Mouse (Mus musculus): ENCODE results near the gene Ptch1. TPM values are rescaled to one million over a fixed set of nuclear protein-coding genes. Genes with fewer than 3 reads are reported as not detected.

Ptch1 gene
- total RNA-seq, 1 experiment, result 21.6 TPM

GRCm38 (mm10) chr13:63595869-63596268 lies 22.5 kb upstream of the Ptch1 start:
- no peaks in the 10 kb centered on the region for H3K4me1 ChIP-seq (ENCODE audit: control insufficient read depth in 2 of 2, insufficient read depth in 2 of 2, low read length in 2 of 2, poor library complexity in 1 of 2)
- no peak for DNase-seq (ENCODE audit: low read depth, low spot score)
- H3K9me3 ChIP-seq (ENCODE audit: control insufficient read depth, insufficient read depth, low read depth, low read length), result no peaks in the 10 kb centered on the region
- TF ChIP-seq ZC3H11A (IDR thresholded peaks at IDR 0.05; ENCODE audit: borderline replicate concordance, low read depth, low read length) (no peak), CHD2 (IDR thresholded peaks at IDR 0.05; ENCODE audit: low read depth, low read length) (no peak), HCFC1 (IDR thresholded peaks at IDR 0.05; ENCODE audit: borderline replicate concordance, insufficient read depth, low read length) (no peak), MAFK (IDR thresholded peaks at IDR 0.05; ENCODE audit: insufficient read depth, low read depth, low read length) (no peak), ZNF384 (IDR thresholded peaks at IDR 0.05; ENCODE audit: low read depth, low read length) (no peak)
- H3K36me3 ChIP-seq (ENCODE audit: control insufficient read depth, insufficient read depth, low read length, poor library complexity, severe bottlenecking), result no peaks in the 10 kb centered on the region
- H3K9ac ChIP-seq (ENCODE audit: insufficient read depth, low read depth, low read length, poor library complexity, severe bottlenecking), result no peak overlapping the region
- H3K4me3 ChIP-seq (ENCODE audit: insufficient read depth in 1 of 2, low read depth in 1 of 2, low read length in 2 of 2, poor library complexity in 1 of 2, severe bottlenecking in 1 of 2), result no peak overlapping the region
- no peak overlapping the region for H3K27ac ChIP-seq (ENCODE audit: insufficient read depth, low read depth, low read length, poor library complexity, severe bottlenecking)
- in situ Hi-C loops (cut with MboI; ENCODE audit: low sequenced_read_pairs in 2 of 2, unreplicated experiment in 2 of 2), result no loop called here

DNA sequence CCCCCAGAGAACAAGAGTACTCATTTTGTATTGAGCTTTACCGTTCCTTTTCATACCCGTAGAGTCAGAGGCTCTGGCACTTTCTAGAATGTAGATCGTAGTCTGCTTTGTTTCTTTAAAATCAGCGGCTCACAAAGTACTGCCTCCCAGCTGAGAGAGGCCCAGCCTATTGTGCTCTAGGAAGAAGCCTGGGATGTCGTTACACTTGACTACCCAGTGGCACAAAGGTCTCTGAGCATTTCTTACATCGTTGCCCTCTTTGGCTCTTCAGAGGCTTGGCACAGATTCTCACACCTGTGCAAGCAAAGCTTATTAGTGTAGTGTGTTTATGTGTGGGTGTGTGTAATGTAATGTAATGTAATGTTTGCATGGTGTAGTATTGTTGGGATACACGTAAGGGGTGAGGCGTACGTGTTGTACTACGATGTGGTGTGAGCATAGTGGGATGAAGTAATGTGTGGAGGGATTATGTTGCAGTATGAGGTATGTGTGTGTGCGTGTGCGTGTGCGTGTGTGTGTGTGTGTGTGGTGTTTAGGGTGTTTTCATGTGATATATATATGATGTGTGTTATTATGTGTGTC lies 20.2 kb upstream of the Ptch1 start:
- no peaks in the 10 kb centered on the region for H3K36me3 ChIP-seq (ENCODE audit: control insufficient read depth, insufficient read depth, low read length, poor library complexity, severe bottlenecking)
- no peak overlapping the region for H3K27ac ChIP-seq (ENCODE audit: insufficient read depth, low read depth, low read length, poor library complexity, severe bottlenecking)
- no peak for DNase-seq (ENCODE audit: low read depth, low spot score)
- no peaks in the 10 kb centered on the region for H3K9me3 ChIP-seq (ENCODE audit: control insufficient read depth, insufficient read depth, low read depth, low read length)
- no peaks in the 10 kb centered on the region for H3K4me1 ChIP-seq (ENCODE audit: control insufficient read depth in 2 of 2, insufficient read depth in 2 of 2, low read length in 2 of 2, poor library complexity in 1 of 2)
- no peak overlapping the region for H3K9ac ChIP-seq (ENCODE audit: insufficient read depth, low read depth, low read length, poor library complexity, severe bottlenecking)
- in situ Hi-C loops (cut with MboI; ENCODE audit: low sequenced_read_pairs in 2 of 2, unreplicated experiment in 2 of 2), result no loop called here
- no peak overlapping the region for H3K4me3 ChIP-seq (ENCODE audit: insufficient read depth in 1 of 2, low read depth in 1 of 2, low read length in 2 of 2, poor library complexity in 1 of 2, severe bottlenecking in 1 of 2)
- no peak for TF ChIP-seq CHD2 (IDR thresholded peaks at IDR 0.05; ENCODE audit: low read depth, low read length)
- no peak for TF ChIP-seq HCFC1 (IDR thresholded peaks at IDR 0.05; ENCODE audit: borderline replicate concordance, insufficient read depth, low read length)
- TF ChIP-seq ZNF384 (IDR thresholded peaks at IDR 0.05; ENCODE audit: low read depth, low read length), result no peak
- TF ChIP-seq ZC3H11A (IDR thresholded peaks at IDR 0.05; ENCODE audit: borderline replicate concordance, low read depth, low read length), result no peak
- TF ChIP-seq MAFK (IDR thresholded peaks at IDR 0.05; ENCODE audit: insufficient read depth, low read depth, low read length), result no peak

DNA sequence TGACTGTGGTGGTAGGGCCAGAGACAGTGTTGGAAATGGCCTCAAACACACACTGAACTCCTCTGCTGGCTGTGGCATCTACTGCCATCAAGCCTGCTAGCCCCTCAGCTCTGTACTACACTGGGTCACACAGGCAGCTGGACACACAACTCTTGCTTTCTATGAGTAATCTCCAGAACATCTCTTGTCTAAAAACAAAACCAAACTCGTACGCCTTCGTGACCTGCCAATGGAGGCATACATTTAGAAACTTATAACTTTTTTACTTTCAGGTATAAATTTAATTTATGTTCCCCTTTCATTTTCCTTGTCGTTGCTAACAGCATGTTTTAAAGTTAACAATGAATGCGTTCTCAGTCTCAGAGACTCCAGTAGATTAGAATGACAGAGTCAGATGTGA lies 19.4 kb upstream of the Ptch1 start:
- no peak overlapping the region for H3K9ac ChIP-seq (ENCODE audit: insufficient read depth, low read depth, low read length, poor library complexity, severe bottlenecking)
- H3K36me3 ChIP-seq (ENCODE audit: control insufficient read depth, insufficient read depth, low read length, poor library complexity, severe bottlenecking), result no peaks in the 10 kb centered on the region

DNA sequence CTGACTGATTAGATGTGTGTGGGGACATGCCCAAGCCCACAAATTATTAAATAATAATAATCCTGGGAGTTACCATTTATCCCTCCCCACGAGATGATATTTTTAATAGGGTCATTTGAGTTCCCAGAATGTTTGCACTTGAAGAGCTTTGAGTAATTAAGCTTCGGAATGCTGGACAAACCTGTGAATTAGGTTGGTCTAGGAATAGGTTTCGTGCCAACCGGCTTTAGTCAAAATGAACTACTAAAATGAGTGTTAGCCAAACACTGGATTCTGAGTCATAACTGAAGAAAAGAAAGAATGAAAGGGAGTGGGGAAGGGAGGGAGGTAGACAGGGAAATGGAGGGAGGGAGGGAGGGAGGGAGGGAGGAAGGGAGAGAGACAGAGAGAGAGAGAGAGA lies 1.2 kb upstream of the Ptch1 start:
- TF ChIP-seq MAFK (IDR thresholded peaks at IDR 0.05; ENCODE audit: insufficient read depth, low read depth, low read length), result no peak
- TF ChIP-seq HCFC1 (IDR thresholded peaks at IDR 0.05; ENCODE audit: borderline replicate concordance, insufficient read depth, low read length), result no peak
- no peak for TF ChIP-seq ZC3H11A (IDR thresholded peaks at IDR 0.05; ENCODE audit: borderline replicate concordance, low read depth, low read length)
- no peak for TF ChIP-seq CHD2 (IDR thresholded peaks at IDR 0.05; ENCODE audit: low read depth, low read length)
- no peak for TF ChIP-seq ZNF384 (IDR thresholded peaks at IDR 0.05; ENCODE audit: low read depth, low read length)
- Histone ChIP-seq H3K9ac (ENCODE audit: insufficient read depth, low read depth, low read length, poor library complexity, severe bottlenecking) (no peak overlapping the region), H3K9me3 (ENCODE audit: control insufficient read depth, insufficient read depth, low read depth, low read length) (no peaks in the 10 kb centered on the region), H3K36me3 (ENCODE audit: control insufficient read depth, insufficient read depth, low read length, poor library complexity, severe bottlenecking) (no peaks in the 10 kb centered on the region), H3K4me3 (ENCODE audit: insufficient read depth in 1 of 2, low read depth in 1 of 2, low read length in 2 of 2, poor library complexity in 1 of 2, severe bottlenecking in 1 of 2) (no peak overlapping the region), H3K4me1 (ENCODE audit: control insufficient read depth in 2 of 2, insufficient read depth in 2 of 2, low read length in 2 of 2, poor library complexity in 1 of 2) (peaks cover 0 to under 1% of the 10 kb centered on the region in 2 experiments; a peak in 1 of 4 replicates), H3K27ac (ENCODE audit: insufficient read depth, low read depth, low read length, poor library complexity, severe bottlenecking) (no peak overlapping the region)
- no peak for DNase-seq (ENCODE audit: low read depth, low spot score)
- in situ Hi-C loops (cut with MboI; ENCODE audit: low sequenced_read_pairs in 2 of 2, unreplicated experiment in 2 of 2), result no loop called here

More for the DNA sequence above, 19.4 kb upstream of the Ptch1 start:
- H3K4me1 ChIP-seq (ENCODE audit: control insufficient read depth in 2 of 2, insufficient read depth in 2 of 2, low read length in 2 of 2, poor library complexity in 1 of 2), result no peaks in the 10 kb centered on the region
- H3K4me3 ChIP-seq (ENCODE audit: insufficient read depth in 1 of 2, low read depth in 1 of 2, low read length in 2 of 2, poor library complexity in 1 of 2, severe bottlenecking in 1 of 2), result no peak overlapping the region
- DNase-seq (ENCODE audit: low read depth, low spot score), result no peak
- TF ChIP-seq ZC3H11A (IDR thresholded peaks at IDR 0.05; ENCODE audit: borderline replicate concordance, low read depth, low read length) (no peak), MAFK (IDR thresholded peaks at IDR 0.05; ENCODE audit: insufficient read depth, low read depth, low read length) (no peak), HCFC1 (IDR thresholded peaks at IDR 0.05; ENCODE audit: borderline replicate concordance, insufficient read depth, low read length) (no peak), ZNF384 (IDR thresholded peaks at IDR 0.05; ENCODE audit: low read depth, low read length) (no peak), CHD2 (IDR thresholded peaks at IDR 0.05; ENCODE audit: low read depth, low read length) (no peak)
- in situ Hi-C loops (cut with MboI; ENCODE audit: low sequenced_read_pairs in 2 of 2, unreplicated experiment in 2 of 2), result no loop called here
- no peaks in the 10 kb centered on the region for H3K9me3 ChIP-seq (ENCODE audit: control insufficient read depth, insufficient read depth, low read depth, low read length)
- no peak overlapping the region for H3K27ac ChIP-seq (ENCODE audit: insufficient read depth, low read depth, low read length, poor library complexity, severe bottlenecking)
